Mouse (Mus musculus): ENCODE data around the gene Bsn. TPM values are rescaled to one million over a fixed set of nuclear protein-coding genes. Genes with fewer than 3 reads are reported as not detected.
A peak's percentile ranks its signal among the peaks of the same experiment; 100 is the strongest.

The Bsn gene
- total RNA-seq, 2 experiments from 2014 or later: 3.2 to 4.3 TPM

DNA sequence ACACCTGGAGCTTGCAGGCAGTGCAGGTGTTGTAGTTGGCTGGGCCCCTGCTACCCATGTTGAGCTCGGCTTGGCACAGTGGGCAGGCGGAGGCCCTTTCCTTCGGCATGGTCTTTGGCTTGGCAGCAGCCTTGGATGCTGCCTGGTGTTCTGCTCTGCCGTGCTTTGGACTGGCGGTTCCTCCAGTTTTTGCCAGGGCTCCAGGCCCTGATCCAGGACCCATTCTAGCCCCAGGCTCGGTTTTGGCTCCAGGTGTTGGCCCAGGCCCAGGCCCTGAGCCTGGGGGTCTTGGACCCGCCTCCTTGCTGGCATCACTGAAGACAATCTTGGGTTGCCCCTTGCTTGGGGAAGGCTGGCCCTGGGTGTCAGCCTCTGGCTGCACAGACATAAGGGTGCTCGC, 64.5 kb downstream of the Bsn start:
- DNase-seq: no peak

DNA sequence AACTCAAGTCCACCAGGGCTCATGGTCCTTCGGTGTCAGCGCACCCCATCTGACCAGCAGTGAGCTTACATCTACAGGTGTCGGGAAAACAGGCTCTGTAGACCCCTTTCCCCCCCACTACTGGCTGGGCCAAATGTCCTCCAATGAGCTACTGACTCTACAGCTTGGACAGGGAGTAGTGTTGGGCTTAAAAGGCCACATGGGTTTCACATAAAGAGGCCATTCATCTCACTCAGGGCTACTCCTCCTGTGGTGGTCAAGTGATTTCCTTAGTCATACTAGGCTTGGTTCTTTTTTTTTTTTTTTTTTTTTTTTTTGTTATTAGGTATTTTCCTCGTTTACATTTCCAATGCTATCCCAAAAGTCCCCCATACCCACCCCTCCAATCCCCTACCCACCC, 66.3 kb downstream of the Bsn start:
- DNase-seq: no peak

DNA sequence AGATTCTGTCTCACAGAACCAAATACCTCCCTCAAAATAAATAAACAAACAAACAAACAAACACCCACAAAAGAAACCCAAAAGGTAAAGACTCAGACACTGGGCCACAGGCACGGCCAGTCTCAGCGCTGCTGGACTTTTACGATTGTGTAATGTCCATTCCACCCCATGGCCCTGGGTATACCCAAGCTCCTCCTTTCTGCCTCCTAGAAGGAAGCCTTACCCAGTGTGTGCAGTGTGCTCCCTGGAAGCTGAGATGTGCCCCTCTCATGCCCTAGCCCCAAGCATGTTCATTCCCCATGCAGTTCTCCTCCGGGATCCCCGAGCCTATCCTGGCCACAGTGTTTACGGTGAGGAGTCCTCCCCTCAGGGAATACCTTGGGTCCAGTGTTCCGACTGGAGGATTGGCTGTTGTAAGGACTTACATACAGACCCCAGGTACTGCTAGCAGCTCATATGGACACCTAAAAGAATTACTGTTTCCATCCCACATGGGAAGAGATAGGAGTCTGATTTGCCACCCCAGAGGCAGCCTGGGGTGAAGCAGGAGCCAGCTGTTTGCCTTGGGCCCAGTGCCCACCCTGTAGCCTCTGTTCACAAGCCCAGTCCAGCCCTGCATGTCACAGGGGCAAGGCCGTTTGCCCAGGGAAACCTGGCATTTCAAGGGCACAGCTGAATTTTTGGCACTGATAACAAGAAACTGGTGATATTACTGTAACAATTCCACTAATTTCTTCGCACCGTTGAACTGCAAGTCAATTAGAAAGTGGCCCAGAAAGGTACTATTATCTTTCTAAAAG, 68.8 kb downstream of the Bsn start:
- peak; percentile 86 to 88 for DNase-seq

DNA sequence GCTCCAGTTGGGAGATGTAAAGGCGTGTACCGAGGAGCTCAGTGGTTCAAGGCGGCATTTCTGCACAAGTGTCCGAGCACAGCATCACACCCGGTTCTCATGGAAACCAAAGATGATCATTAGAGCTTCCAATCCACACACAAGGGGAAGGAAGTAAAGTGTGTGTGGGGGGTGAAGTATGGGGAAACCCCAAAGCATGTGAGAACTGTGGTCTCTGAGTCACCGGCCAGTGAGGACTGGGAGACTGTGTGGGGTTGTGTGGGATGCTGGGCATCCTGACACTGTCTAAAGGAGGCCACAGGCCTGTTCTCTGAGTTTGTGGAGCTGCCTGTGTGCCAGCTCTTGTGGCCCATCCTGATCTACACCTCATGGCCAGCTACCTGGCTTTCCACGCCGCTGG, 69.5 kb downstream of the Bsn start:
- DNase-seq: peak in 1 of 2 experiments; percentile 28

DNA sequence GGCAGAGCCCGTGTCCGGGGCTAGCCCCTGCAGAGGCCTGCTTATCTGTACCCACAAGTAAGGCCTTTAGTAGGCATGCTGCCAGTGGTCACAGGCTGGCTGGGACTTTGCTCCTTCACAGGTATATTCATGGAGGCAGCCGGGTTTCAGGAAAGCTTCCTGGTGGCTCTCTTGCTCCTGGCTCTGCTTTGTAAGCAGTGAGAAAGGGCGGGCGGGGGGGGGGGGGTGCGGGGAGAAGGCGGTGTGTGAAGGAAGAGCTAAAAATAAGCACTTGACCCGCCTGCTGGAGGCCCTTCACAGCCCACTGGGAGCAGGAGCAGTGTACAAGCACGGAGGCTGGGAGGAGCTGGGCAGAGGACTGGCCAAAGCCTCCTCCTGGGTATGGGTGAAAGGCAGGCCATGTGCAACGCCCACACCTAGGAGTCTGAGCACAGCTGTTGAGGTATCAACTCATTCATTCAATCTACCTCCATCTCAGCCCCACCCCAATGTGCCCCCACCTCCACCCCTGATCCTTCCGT, 70.2 kb downstream of the Bsn start:
- peak; percentile 53 to 57 for DNase-seq

DNA sequence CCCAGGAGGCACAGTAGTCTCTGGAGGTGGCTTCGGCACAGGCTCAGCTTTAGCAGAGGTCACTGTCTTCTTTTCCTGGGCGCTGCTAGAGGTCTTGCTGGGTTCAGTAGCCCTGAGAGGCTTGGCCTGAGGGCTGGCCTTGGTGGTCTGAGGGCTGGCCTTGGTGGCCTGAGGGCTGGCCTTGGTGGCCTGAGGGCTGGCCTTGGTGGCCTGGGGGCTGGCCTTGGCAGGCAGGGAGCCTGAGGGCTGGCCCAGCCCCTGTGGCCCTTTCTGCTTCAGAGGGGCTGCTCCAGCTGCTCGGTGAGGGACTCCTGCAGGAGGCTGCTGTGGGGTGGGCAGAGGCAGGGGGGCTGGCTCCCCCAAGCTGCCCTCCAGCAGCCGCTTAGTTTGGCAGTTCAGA, 73.0 kb downstream of the Bsn start:
- peak; percentile 85 to 89 for DNase-seq

DNA sequence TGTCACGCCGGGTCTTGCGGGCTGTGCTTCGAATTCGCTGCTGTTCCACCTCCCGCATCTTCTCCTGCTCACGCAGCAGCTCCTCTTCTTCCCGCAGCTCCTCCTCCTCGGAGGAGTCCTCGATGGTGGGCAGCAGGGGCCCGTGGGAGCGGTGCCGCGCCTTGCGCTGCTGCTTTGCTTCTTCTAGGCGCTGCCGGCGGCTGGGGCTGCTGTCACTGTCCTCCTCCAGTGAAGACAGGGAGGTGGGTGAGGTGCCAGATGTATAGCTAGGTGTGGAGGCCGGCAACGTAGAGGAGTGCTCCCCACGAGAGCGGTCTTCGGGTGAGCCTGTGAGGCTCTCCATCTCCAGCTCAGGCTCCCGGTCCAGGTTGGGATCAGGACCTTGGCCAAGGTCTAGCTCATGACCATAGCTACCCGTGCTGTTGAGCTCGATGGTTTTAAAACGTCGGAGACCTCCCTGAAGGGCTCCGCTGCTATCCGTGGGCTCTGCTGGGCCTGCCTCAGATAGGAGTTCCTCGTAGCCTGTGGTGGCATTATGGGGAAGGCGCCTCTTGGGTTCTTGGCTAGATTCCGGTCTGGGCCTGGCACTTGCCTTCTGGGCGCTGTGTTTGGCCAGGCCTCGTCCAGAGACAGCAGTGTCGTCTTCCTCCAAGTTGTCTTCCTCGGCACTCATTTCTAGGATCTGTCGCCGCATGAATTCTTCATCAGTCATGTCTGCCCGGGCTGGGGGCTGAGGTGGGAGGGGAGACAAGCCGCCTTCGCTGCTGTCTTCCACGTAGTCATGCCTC, 74.7 kb downstream of the Bsn start:
- DNase-seq: no peak

DNA sequence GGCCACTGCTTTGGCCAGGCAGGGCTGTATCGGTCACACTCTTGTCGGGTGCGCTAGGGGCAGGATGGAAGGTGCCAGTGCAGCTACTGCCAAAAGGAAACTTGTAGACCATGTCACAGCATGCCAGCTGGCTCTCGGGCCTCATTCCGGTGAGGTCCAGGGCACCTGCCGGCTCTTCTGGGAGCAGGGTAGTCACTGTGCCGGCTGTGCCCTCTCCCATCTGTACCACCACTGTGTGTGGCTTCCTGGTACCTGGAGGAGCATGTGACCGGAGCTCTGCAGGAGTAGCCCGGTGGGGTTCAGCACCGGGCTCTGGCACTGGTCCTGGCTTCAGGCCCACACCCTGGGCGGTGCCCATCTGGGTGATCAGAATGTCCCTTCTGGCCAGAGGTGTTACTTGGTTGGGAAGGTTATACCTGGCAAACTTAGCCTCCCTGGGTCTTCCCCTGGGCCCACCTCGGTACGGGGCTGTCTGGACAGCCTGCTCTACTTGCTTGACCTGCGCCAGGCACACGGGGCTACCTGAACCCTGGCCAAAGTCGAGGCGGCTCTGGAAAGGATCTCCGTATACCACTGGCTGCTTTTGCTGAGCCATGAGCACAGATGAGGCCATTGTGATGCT, 77.4 kb downstream of the Bsn start:
- DNase-seq: no peak

DNA sequence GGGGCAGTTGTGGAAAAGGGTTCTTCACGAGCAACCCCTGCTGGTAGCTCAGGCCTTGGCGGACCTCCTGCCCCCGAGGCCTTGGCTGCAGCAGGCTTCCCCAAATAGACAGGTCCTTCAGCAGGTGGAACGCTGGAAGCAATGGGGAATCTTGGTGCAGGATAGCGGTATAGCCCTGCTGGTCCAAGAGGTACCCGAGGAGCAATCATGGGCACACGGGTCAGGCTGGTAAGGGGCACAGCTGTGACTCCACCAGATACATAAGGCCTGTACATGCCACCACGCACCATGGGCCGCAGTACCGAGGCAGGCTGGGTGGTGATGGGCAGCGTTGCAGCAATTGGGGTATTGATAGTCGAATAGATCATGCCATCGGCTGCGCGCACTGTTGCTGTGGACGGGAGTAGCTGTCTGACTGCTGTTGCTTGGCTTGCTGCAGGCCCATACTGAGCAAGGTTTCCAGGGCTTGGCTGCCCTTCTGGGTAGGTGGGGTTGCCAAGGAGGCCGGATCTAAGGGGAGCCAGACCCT, 78.5 kb downstream of the Bsn start:
- no peak for DNase-seq

DNA sequence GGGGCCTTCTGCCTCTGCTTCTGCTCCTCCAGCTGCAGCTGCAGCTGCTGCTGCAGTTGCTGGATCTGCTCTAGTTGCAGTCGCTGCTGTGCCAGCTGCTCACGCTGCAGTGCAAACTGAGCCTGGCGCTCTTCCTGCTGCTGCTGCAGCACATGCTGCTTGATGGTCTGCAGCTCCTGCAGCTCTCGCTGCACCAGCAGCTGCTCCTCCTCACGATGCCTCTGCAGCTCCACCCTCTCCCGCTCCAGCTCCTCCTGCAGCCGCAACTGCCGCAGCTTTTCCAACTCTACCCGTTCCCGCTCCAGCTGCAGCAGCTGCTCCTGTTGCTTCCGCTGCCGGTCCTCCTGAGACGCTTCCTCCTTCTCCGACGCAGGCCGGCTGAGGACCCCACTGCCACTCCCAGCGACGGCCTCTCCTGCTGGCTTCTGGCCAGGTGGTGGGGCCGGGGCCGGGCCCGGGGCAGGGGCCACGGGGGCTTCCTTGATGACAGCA, 79.0 kb downstream of the Bsn start:
- DNase-seq: no peak

DNA sequence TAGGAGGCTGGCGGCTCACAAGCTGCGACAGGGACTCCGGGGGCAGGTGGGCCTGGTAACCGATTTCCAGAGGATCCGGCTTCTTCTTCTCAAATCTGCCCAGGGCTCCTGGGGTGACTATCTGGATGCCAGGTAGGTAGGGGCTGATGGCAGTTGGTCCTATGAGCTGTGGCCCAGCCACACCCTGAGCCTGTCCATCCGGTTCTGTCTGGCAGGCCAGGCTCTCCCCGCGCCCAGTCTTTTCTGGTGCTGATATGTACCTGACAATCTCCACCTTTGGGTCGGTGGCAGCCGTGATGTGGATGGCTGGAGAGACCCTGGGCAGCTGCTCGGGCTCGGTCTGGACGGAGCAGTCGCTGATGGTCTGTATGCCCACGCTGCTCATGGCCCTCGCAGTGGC, 80.0 kb downstream of the Bsn start:
- no peak for DNase-seq

DNA sequence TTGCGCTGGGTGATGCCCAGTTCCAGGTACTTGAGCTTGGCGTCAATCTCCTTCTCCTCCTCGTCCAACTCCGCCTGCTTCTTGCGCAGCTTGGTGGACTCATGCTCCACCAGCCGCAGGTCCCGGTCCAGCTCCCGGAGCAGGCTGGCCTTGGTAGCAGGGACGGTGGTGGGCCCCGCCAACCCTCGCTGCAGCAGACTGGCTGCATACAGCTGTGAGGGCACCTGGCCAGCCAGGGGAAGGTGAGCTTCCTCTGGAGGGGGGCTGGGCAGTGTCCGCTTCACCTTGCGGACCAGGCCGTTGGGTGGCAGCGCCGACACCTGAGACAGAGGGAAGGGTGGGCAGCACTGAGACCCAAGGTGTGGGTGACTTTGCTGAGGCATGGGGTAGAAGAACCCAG, 82.3 kb downstream of the Bsn start:
- no peak for DNase-seq

DNA sequence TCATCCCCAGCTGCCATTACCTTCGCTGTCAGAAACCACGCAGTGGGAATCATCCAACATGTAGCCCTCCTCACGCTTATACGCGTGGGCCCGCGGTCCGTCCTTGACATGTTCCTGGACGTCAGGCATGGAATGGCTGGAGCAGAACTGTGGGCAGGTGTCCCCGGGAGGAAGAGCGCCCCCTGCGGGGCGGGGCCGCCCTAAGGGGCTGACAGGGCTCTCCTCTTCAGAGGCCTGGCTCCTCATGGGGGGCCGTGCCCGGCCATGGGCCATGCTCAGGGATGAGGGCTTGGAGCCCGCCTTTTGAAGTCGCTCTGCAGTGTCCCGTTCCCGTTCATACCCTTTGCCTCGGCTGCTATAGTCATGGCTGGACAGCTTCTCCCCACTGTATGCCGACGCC, 84.1 kb downstream of the Bsn start:
- DNase-seq: no peak

DNA sequence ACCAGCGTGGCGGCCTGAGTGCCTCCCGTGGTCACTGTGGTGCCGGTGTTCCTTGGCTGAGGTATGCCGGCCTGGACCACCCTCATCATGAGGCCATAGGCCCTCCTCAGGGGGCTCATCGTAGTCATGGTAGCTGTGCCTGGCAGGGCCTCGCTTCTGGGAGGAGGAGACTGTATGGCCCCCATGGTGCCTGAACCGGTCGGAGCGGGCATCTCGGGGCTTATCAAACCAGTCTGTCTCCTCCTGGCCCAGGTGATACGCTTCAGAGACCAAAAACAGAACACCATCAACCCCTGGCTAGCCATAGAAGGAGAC, 84.7 kb downstream of the Bsn start:
- no peak for DNase-seq

DNA sequence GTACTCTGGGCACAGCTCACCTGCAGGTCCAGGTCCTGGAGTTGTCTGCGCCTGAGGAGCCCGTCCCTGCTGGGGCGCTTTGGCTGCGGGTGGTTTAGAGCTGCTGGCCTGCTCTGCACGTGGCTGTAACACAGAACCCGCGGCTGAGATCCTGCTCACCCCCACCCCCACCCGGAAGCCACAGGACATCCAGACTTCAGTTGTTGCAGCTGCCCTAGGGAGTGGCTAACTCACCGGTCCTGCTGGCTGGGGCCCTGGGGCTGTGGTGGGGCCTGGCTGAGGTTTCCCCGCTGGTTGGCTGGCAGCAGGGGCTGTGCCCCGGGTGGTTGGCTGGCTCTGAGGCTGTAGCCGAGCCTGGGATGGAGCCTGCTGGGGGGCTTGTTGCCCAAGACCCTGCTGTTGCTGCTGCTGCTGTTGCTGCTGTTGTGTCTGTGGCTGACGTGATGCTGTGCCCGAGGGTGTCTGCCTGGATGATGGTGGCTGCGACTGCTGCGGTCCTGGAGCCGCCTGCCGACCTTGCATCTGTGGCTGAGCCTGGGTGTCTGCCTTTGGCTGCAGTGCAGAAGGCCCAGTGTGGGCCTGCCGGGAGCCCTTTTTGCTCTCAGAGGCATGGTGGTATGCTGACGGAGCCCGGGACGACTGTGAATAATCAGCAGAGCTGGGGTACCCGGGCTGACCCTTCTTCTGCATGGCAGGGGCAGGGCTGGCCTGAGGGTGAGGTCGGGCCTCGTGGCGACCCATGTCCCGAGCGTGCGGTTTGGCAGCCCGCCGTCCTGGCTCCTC, 85.2 kb downstream of the Bsn start:
- no peak for DNase-seq

DNA sequence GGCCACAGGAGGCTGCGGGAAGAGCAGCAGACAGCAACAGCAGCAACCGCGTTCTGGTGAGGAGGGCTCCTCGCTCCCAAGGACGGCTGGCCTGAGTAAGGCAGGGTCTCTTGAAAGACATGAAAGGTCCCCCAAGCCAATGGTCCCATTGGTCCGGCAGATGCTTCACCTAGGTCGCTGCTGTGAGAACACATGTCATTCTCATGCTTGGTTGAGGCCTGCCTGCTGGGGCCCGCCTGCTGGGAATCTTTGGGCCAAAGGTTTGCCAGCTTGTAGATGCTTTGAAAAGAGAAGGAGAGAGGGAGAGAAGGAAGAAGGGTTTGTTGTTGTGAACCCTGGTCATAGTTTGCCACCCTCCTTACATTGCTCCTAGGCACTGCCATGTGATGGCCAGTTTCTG, 90.6 kb downstream of the Bsn start:
- no peak for DNase-seq

DNA sequence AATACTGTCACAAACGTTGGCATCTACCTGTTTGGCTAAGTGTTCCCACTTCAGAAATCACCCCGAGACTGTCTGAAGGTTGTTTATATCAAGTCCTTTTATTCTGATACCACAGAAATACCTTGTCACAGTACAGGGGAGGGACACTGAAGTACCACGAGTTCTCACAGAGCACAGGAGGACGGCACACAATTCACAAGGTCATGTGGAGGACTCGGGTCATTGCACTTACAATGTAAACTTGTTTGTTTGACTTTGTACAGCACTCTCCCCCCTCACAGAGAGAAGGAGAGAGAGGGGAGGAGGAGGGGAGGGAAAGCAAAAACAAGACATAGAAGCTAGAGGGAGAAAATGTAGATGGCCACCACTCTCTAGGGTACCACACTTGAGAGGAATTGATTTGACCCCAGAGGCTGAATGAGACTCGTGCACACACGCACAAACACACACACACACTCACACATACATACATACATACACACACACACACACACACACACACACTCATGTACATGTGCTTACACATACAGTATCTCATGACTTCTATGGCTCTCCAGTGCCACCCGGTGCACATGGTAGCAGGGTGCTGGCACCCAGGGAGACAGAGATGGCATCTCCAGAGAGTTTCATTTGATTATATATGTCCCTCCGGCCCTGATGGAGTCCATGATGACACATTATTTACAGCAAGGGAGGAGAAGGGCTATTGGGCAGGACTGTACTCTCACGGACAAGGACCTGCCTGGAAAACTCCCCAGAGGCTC, 94.1 kb downstream of the Bsn start:
- DNase-seq: no peak

DNA sequence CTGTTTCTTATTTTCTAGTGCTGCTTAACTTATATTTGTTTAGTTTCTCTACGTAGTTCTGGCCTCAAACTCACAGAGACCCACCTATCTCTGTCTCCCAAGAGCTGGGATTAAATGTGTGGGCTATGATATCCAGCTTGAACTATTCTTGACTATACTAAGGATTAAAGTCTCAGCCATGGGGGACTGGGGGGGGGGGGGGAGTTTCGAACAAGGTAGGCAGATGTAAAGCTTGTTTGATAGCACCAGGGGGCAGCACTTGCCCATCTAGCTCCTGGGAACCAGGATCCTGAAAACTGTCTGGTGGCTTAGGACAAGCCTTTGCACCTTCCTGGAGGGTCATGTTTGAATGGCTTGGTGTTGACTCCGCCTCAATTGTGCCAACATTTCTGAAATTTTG, 94.7 kb downstream of the Bsn start:
- DNase-seq: peak; percentile 62 to 80

DNA sequence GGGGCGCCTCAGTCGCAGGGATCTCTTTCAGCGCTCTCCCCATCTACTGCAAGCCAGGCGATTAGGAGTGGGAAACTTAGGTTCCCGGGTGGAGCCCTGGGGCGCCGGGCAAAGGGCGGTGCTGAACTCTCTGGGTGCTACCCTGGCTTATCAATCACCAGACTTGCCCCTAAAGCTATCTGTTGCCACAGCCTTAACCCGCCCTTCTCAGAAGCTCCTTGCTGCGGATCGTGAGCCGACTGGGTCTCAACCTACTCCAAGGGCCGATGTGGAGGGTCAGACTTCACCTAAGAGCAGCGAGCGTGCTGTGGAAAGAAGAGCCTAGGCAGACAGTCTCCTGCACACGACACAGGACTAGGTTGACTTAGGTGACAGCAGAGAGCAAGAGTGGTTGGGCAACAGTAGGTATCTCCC, 95.2 kb downstream of the Bsn start:
- peak in 1 of 2 experiments; percentile 41 for DNase-seq

DNA sequence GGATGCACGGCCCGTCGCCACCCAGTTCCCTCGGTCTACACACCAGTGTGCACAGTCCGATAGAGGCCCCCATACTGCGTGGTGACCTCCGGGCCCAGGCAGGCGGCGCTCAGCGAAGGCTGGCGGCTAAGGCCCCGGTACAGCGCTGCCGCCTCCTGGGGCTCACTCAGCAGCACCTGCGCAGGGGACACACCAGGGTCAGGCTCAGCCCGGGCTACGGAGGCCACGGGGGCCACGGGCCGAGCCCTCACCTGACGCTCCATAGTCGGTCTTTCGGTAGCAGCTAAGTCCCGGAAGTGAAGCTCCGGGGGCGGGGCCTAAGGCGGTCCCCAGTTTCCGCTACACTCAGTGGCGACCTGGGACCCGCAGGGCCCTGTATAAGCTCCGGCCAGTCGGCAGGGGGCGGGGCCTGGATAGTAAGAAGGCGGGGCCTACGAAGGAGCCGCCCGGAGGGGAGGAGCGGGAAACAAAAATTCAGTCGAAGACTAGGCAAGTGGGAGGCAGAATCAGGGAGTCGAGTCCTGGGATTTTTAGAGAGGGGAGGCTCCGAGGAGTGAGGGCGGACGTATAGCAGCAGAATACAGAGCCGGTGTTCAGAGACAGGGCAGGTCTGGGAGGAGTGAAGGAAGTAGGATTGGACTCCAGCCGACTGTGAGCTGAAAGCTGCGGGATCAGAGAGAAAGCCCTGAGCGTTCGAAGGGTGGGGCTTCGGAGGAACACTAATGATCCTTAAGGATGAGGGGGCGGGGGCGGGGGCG, 95.8 kb downstream of the Bsn start, which contains the start of gene Apeh:
TSS of gene Apeh (minus strand) at position 423 of the 758 bp plus-strand sequence.
- DNase-seq: peak; percentile 97 to 98
